Mouse (Mus musculus): ENCODE results near the gene Phkg2. TPM values are rescaled to one million over a fixed set of nuclear protein-coding genes. Genes with fewer than 3 reads are reported as not detected.

Gene Phkg2
- polyA plus RNA-seq, 1 experiment from 2014 or later, result 59.4 TPM

GRCm38 (mm10) chr7:127574115-127574514 lies 975 bp downstream of the Phkg2 start:
- H3K4me1 ChIP-seq (ENCODE audit: control insufficient read depth, insufficient read depth, low read length), result peaks cover 20% of the 10 kb centered on the region
- H3K27me3 ChIP-seq (ENCODE audit: control insufficient read depth, insufficient read depth, low read depth, low read length), result no peaks in the 10 kb centered on the region
- H3K9ac ChIP-seq (ENCODE audit: low read depth, low read length), result peak overlapping the region; percentile 85
- peaks cover 12% of the 10 kb centered on the region for H3K36me3 ChIP-seq (ENCODE audit: control insufficient read depth, insufficient read depth, low read length)
- peak overlapping the region; percentile 93 for H3K4me2 ChIP-seq (ENCODE audit: low read length)
- H3K27ac ChIP-seq (ENCODE audit: low read length), result peak overlapping the region; percentile 84; the same call in 1 of the 2 replicates
- no peaks in the 10 kb centered on the region for H3K9me3 ChIP-seq (replicated peaks; ENCODE audit: control insufficient read depth, low read length, poor library complexity, severe bottlenecking)
- H3K4me3 ChIP-seq (ENCODE audit: low read depth, low read length), result peak overlapping the region; percentile 72
- no peak for ATAC-seq
- 15% methylated on average over 7 of the region's 7 CpGs for WGBS

DNA sequence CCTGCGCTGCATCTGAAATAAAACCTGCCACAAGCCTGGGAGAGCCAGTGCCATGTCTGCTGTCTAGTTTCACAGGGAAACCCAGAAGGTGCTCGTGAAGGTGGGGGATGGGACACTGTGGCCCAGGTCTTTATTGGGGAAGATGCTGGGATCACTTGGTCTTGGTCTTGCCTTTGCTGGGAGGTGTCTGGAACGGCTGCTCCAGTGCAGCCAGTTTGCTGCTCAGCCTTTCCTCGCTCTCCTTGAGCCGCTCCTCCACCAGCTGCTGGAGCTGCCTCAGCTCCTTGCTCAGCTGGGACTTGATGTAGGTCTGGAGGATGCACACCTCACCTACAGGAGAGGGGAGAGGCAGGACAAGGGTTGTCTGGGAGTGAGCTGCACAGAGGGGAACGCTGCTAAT lies 10.1 kb downstream of the Phkg2 start:
- Histone ChIP-seq H3K27me3 (ENCODE audit: control insufficient read depth, insufficient read depth, low read depth, low read length) (no peaks in the 10 kb centered on the region), H3K36me3 (ENCODE audit: control insufficient read depth, insufficient read depth, low read length) (peaks cover 37% of the 10 kb centered on the region), H3K4me1 (ENCODE audit: control insufficient read depth, insufficient read depth, low read length) (peaks cover 8% of the 10 kb centered on the region), H3K4me3 (ENCODE audit: low read depth, low read length) (no peak overlapping the region), H3K9me3 (replicated peaks; ENCODE audit: control insufficient read depth, low read length, poor library complexity, severe bottlenecking) (no peaks in the 10 kb centered on the region), H3K27ac (ENCODE audit: low read length) (no peak overlapping the region), H3K9ac (ENCODE audit: low read depth, low read length) (no peak overlapping the region), H3K4me2 (ENCODE audit: low read length) (no peak overlapping the region)
- WGBS, result 97% methylated on average over 6 of the region's 6 CpGs
- ATAC-seq, result no peak

DNA sequence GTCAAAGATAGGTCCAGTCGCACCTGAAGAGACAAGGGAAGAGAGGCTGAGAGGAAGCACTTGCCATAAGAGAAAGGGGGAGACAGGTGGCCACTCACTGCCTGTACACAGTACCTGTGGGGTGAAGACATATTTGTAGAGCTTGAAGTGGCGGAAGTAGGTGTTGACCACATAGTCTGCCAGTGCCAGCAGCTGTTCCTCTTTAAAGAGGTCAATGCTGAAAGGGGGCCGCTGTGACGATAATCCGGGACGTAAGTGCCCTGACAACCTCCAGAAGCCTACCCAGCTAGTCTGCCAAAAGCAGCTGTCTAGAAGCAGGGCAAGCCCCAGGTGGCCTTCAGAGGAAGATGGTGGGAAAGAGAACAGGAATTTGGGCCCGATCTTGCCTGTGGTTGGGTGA lies 11.9 kb downstream of the Phkg2 start:
- peaks cover 16% of the 10 kb centered on the region for H3K4me1 ChIP-seq (ENCODE audit: control insufficient read depth, insufficient read depth, low read length)
- 89% methylated on average over 7 of the region's 7 CpGs for WGBS
- H3K27ac ChIP-seq (ENCODE audit: low read length), result no peak overlapping the region
- no peak for ATAC-seq
- no peaks in the 10 kb centered on the region for H3K9me3 ChIP-seq (replicated peaks; ENCODE audit: control insufficient read depth, low read length, poor library complexity, severe bottlenecking)
- no peak overlapping the region for H3K4me3 ChIP-seq (ENCODE audit: low read depth, low read length)
- no peak overlapping the region for H3K9ac ChIP-seq (ENCODE audit: low read depth, low read length)
- peaks cover 25% of the 10 kb centered on the region for H3K36me3 ChIP-seq (ENCODE audit: control insufficient read depth, insufficient read depth, low read length)
- H3K27me3 ChIP-seq (ENCODE audit: control insufficient read depth, insufficient read depth, low read depth, low read length), result no peaks in the 10 kb centered on the region
- H3K4me2 ChIP-seq (ENCODE audit: low read length), result no peak overlapping the region

DNA sequence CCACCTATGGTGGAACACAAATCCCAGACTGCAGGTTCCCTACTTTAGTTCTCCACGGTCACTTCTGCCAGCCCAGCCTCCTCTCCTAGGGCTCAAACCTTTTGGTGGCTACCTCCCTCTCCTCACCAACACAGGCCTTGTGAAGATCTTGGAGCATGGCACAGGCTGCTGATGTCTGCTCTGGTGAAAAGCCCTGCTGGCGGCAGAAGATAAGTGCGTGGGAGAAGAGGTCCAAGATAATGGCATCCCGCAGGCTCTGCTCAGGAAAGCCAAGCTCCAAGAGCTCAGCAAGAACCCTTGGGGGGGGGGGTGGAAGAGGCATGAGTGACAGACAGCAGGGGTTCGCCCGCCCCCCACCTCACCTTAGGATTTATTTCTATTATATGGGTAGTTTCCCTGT lies 13.0 kb downstream of the Phkg2 start:
- no peak overlapping the region for H3K4me3 ChIP-seq (ENCODE audit: low read depth, low read length)

DNA sequence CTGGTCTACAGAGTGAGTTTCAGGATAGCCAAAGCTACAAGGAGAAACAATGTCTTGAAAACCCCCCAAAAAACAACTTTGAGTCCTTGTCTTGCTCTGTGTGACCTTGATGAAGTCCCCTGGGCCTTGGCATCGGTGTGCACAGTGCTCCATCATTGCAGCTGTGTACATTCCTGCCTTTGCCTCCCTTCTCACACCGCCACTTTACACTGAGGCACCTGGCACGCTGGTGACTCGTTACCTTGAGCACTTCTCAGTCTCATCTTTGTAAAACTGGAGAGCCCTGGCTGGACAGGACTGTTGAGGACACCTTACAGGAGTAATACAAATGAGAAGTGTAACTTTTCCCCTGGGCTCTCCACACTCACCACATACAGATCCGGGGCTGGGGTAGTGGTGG lies 14.1 kb downstream of the Phkg2 start:
- 70% methylated on average over 5 of the region's 5 CpGs for WGBS
- H3K36me3 ChIP-seq (ENCODE audit: control insufficient read depth, insufficient read depth, low read length), result peaks cover 38% of the 10 kb centered on the region
- no peaks in the 10 kb centered on the region for H3K9me3 ChIP-seq (replicated peaks; ENCODE audit: control insufficient read depth, low read length, poor library complexity, severe bottlenecking)
- no peaks in the 10 kb centered on the region for H3K27me3 ChIP-seq (ENCODE audit: control insufficient read depth, insufficient read depth, low read depth, low read length)
- no peak overlapping the region for H3K9ac ChIP-seq (ENCODE audit: low read depth, low read length)
- peaks cover 16% of the 10 kb centered on the region for H3K4me1 ChIP-seq (ENCODE audit: control insufficient read depth, insufficient read depth, low read length)
- ATAC-seq, result no peak
- H3K27ac ChIP-seq (ENCODE audit: low read length), result peak overlapping the region; percentile 72; the same call in 1 of the 2 replicates
- peak overlapping the region; percentile 96 for H3K4me2 ChIP-seq (ENCODE audit: low read length)
- peak overlapping the region; percentile 92; the same call in 1 of the 2 replicates for H3K4me3 ChIP-seq (ENCODE audit: low read depth, low read length)

More for the DNA sequence above, 13.0 kb downstream of the Phkg2 start:
- no peak for ATAC-seq
- Histone ChIP-seq H3K36me3 (ENCODE audit: control insufficient read depth, insufficient read depth, low read length) (peaks cover 29% of the 10 kb centered on the region), H3K27ac (ENCODE audit: low read length) (no peak overlapping the region), H3K27me3 (ENCODE audit: control insufficient read depth, insufficient read depth, low read depth, low read length) (no peaks in the 10 kb centered on the region), H3K4me2 (ENCODE audit: low read length) (no peak overlapping the region), H3K9ac (ENCODE audit: low read depth, low read length) (no peak overlapping the region), H3K4me1 (ENCODE audit: control insufficient read depth, insufficient read depth, low read length) (peaks cover 16% of the 10 kb centered on the region), H3K9me3 (replicated peaks; ENCODE audit: control insufficient read depth, low read length, poor library complexity, severe bottlenecking) (no peaks in the 10 kb centered on the region)
- WGBS, result 85% methylated on average over 6 of the region's 6 CpGs

DNA sequence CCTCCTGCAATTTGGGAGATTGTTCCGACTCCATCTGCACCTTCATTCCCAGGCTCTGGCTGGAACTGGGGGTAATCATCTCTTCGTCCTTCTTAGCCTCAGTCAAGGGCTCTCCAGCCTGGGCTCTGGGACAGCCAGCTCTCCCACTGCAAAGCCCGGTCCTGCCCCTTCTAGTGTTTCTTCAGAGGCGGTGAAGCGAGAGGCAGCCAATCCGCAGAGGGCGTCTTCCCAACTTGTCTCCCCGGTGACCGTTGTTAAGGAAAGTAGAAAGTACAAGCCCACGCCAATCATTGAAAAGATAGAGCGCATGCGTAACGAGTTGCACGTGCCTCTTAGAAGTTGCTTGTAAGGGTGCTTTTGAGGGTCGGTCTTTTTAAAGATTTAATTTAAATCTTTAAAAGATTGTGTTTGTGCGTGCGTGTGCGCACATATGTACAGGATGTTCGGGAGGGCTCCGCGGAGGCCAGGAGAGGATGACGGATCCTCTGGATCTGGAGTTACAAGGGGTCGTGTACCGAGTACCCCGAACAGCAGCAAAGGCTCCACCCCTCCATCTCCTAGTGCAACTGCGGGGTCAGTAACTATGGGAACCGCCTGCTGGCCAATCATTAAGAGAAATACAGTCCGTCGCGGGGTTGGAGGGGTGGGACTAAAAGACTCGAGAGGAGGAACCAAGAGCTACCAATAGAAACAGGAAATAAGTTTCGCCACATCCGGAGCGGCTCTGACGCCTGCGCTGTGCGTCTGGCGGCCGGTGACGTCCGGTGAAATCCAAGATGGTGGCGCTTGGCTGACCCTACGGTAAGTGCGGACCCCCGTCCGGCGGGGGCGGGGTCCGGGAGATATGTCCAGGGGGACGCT lies 15.1 kb downstream of the Phkg2 start, which contains the start of the genes Ccdc189 and Rnf40:
Gene Ccdc189 (minus strand): TSS at position 585 of the 861 bp plus-strand sequence.
Gene Rnf40 (plus strand): TSS at position 757 of the 861 bp plus-strand sequence.
- Histone ChIP-seq H3K4me3 (ENCODE audit: low read depth, low read length) (peak within 1 kb of the TSS; percentile 92), H3K36me3 (ENCODE audit: control insufficient read depth, insufficient read depth, low read length) (peaks cover 36% of the 10 kb centered on the region), H3K4me1 (ENCODE audit: control insufficient read depth, insufficient read depth, low read length) (peaks cover 16% of the 10 kb centered on the region), H3K9ac (ENCODE audit: low read depth, low read length) (peak within 1 kb of the TSS; percentile 82), H3K27me3 (ENCODE audit: control insufficient read depth, insufficient read depth, low read depth, low read length) (no peaks in the 10 kb centered on the region), H3K9me3 (replicated peaks; ENCODE audit: control insufficient read depth, low read length, poor library complexity, severe bottlenecking) (no peaks in the 10 kb centered on the region), H3K27ac (ENCODE audit: low read length) (peak within 1 kb of the TSS; percentile 72), H3K4me2 (ENCODE audit: low read length) (peak within 1 kb of the TSS; percentile 96)
- ATAC-seq, result peak; percentile 97
- under 1% methylated on average over 50 of the region's 50 CpGs for WGBS

GRCm38 (mm10) chr7:127588901-127589300 lies 15.8 kb downstream of the Phkg2 start:
- peak overlapping the region; percentile 82 for H3K9ac ChIP-seq (ENCODE audit: low read depth, low read length)
- peaks cover 16% of the 10 kb centered on the region for H3K4me1 ChIP-seq (ENCODE audit: control insufficient read depth, insufficient read depth, low read length)
- WGBS, result 5% methylated on average over 29 of the region's 29 CpGs
- peaks cover 36% of the 10 kb centered on the region for H3K36me3 ChIP-seq (ENCODE audit: control insufficient read depth, insufficient read depth, low read length)
- H3K4me2 ChIP-seq (ENCODE audit: low read length), result peak overlapping the region; percentile 96
- ATAC-seq, result no peak
- H3K9me3 ChIP-seq (replicated peaks; ENCODE audit: control insufficient read depth, low read length, poor library complexity, severe bottlenecking), result no peaks in the 10 kb centered on the region
- no peaks in the 10 kb centered on the region for H3K27me3 ChIP-seq (ENCODE audit: control insufficient read depth, insufficient read depth, low read depth, low read length)
- peak overlapping the region; percentile 72 for H3K27ac ChIP-seq (ENCODE audit: low read length)
- peak overlapping the region; percentile 92 for H3K4me3 ChIP-seq (ENCODE audit: low read depth, low read length)

- Histone ChIP-seq H3K27ac (ENCODE audit: low read length) (no peak overlapping the region), H3K27me3 (ENCODE audit: control insufficient read depth, insufficient read depth, low read depth, low read length) (no peaks in the 10 kb centered on the region), H3K4me1 (ENCODE audit: control insufficient read depth, insufficient read depth, low read length) (peaks cover 16% of the 10 kb centered on the region), H3K9me3 (replicated peaks; ENCODE audit: control insufficient read depth, low read length, poor library complexity, severe bottlenecking) (no peaks in the 10 kb centered on the region), H3K36me3 (ENCODE audit: control insufficient read depth, insufficient read depth, low read length) (peaks cover 42% of the 10 kb centered on the region), H3K4me2 (ENCODE audit: low read length) (peak overlapping the region; percentile 96), H3K9ac (ENCODE audit: low read depth, low read length) (no peak overlapping the region), H3K4me3 (ENCODE audit: low read depth, low read length) (no peak overlapping the region; the same call in 1 of the 2 replicates)
- 93% methylated on average over 9 of the region's 9 CpGs for WGBS
- ATAC-seq, result no peak
These were observed 16.5 kb downstream of the Phkg2 start for GRCm38 (mm10) chr7:127589637-127590036.

GRCm38 (mm10) chr7:127591108-127591507 lies 18.0 kb downstream of the Phkg2 start:
- H3K4me3 ChIP-seq (ENCODE audit: low read depth, low read length), result no peak overlapping the region
- peaks cover 16% of the 10 kb centered on the region for H3K4me1 ChIP-seq (ENCODE audit: control insufficient read depth, insufficient read depth, low read length)
- H3K9me3 ChIP-seq (replicated peaks; ENCODE audit: control insufficient read depth, low read length, poor library complexity, severe bottlenecking), result no peaks in the 10 kb centered on the region
- no peak overlapping the region for H3K9ac ChIP-seq (ENCODE audit: low read depth, low read length)
- 96% methylated on average over 10 of the region's 10 CpGs for WGBS
- H3K27ac ChIP-seq (ENCODE audit: low read length), result no peak overlapping the region
- peaks cover 51% of the 10 kb centered on the region for H3K36me3 ChIP-seq (ENCODE audit: control insufficient read depth, insufficient read depth, low read length)
- no peaks in the 10 kb centered on the region for H3K27me3 ChIP-seq (ENCODE audit: control insufficient read depth, insufficient read depth, low read depth, low read length)
- ATAC-seq, result no peak
- no peak overlapping the region for H3K4me2 ChIP-seq (ENCODE audit: low read length)

Data from midbrain, embryonic 16.5 days (tissue).